Mouse (Mus musculus) bone marrow macrophage, adult 2 months (primary cell): ENCODE measurements around the gene Nkx2-3.

ENCODE experiments used
- CTCF ChIP-seq: IDR thresholded peaks from 2 replicates; pipeline ENCODE4 v1.5.1; 2012; ENCODE audit warnings: low read depth, mild to moderate bottlenecking, low read length, moderate library complexity
- POLR2A ChIP-seq: IDR thresholded peaks from 2 replicates; pipeline ENCODE4 v1.6.1; 2012; ENCODE audit warnings: mild to moderate bottlenecking, low read depth, low read length, borderline replicate concordance

- peak; percentile 99 for TF ChIP-seq CTCF
- TF ChIP-seq POLR2A: no peak
These were observed 11.8 kb downstream of the Nkx2-3 start for GRCm38 (mm10) chr19:43623913-43624312.
